In genomic region chr4:48198447-48198846, GRCm38 (mm10) we compare ENCODE assay signal across 24 mouse cellular contexts.
"Had no signal": no experiment of that assay in that cellular context is flagged by ENCODE, and none has a peak within 500 bp of the region (broad histone marks: within the 10 kb centered on the region; RNA-seq: fewer than 3 reads in every experiment).

No protein-coding gene starts in this region.

- H3K4me2 ChIP-seq: heart, embryonic 12.5 days; hindbrain, embryonic 13.5 days; hindbrain, embryonic 15.5 days; intestine, embryonic 15.5 days; limb, embryonic 12.5 days; liver, embryonic 12.5 days had no signal

- H3K9me3 ChIP-seq: heart, embryonic 10.5 days; heart, embryonic 12.5 days; hindbrain, embryonic 13.5 days; hindbrain, embryonic 15.5 days; intestine, embryonic 15.5 days; limb, embryonic 10.5 days; limb, embryonic 12.5 days; liver, embryonic 12.5 days had no signal

- ATAC-seq: inflammation-experienced regulatory T-cells, adult 6 months; intestine, embryonic 15.5 days; intestine, postnatal 0 days; liver, embryonic 12.5 days had no signal

- DNase-seq: gastrocnemius, postnatal 14 days; gastrocnemius, postnatal 36 days; heart, adult 18-20 months; heart, postnatal 10 days; heart, postnatal 36 days; kidney, adult 18-20 months; kidney, adult 8-10 months; kidney, postnatal 10 days; kidney, postnatal 25 days; kidney, postnatal 4 days; liver had no signal

- H3K27me3 ChIP-seq: heart, embryonic 12.5 days; hindbrain, embryonic 13.5 days; hindbrain, embryonic 15.5 days; intestine, embryonic 15.5 days; limb, embryonic 12.5 days; liver, embryonic 12.5 days had no signal

- H3K27ac ChIP-seq: heart, embryonic 10.5 days; hindbrain, embryonic 13.5 days; hindbrain, embryonic 15.5 days; intestine, embryonic 15.5 days; layer of hippocampus, adult 2 months; left cerebral cortex, adult 2 months; limb, embryonic 10.5 days; limb, embryonic 12.5 days; liver, embryonic 12.5 days; liver, embryonic 14.5 days had no signal

- H3K9ac ChIP-seq: heart, embryonic 12.5 days; hindbrain, embryonic 13.5 days; hindbrain, embryonic 15.5 days; intestine, embryonic 15.5 days; limb, embryonic 12.5 days; liver, embryonic 12.5 days; liver, embryonic 14.5 days had no signal

- H3K4me3 ChIP-seq: heart, embryonic 10.5 days; heart, embryonic 12.5 days; hindbrain, embryonic 13.5 days; hindbrain, embryonic 15.5 days; intestine, embryonic 15.5 days; layer of hippocampus, adult 2 months; left cerebral cortex, adult 2 months; limb, embryonic 10.5 days; limb, embryonic 12.5 days; liver, embryonic 12.5 days had no signal

- H3K4me1 ChIP-seq: heart, embryonic 10.5 days; heart, embryonic 12.5 days; hindbrain, embryonic 13.5 days; hindbrain, embryonic 15.5 days; intestine, embryonic 15.5 days; limb, embryonic 10.5 days; limb, embryonic 12.5 days; liver, embryonic 12.5 days had no signal
